Mouse (Mus musculus): ENCODE data around the gene Lactbl1. TPM values are rescaled to one million over a fixed set of nuclear protein-coding genes. Genes with fewer than 3 reads are reported as not detected.
A peak's percentile ranks its signal among the peaks of the same experiment; 100 is the strongest.

Gene Lactbl1
- total and polyA plus RNA-seq, 2 experiments from 2014 or later: 0.06 to 0.42 TPM

- WGBS: 64% methylated on average over 4 of the region's 4 CpGs
- peak; percentile 9 for DNase-seq (ENCODE audit: low spot score)
- no peak overlapping the region for H3K9ac ChIP-seq (replicated peaks; ENCODE audit: low read length)
- no peak overlapping the region for H3K4me2 ChIP-seq (ENCODE audit: low read depth, low read length)
- no peak for TF ChIP-seq CTCF (IDR thresholded peaks at IDR 0.05; ENCODE audit: low read depth)
- ATAC-seq: no peak
- no peaks in the 10 kb centered on the region for H3K9me3 ChIP-seq (ENCODE audit: low read length)
- no peak overlapping the region for H3K27ac ChIP-seq
- H3K4me3 ChIP-seq (ENCODE audit: low read length): no peak overlapping the region
- H3K4me1 ChIP-seq (ENCODE audit: insufficient read depth, low read length): no peaks in the 10 kb centered on the region
- peaks cover 20% of the 10 kb centered on the region for H3K36me3 ChIP-seq (ENCODE audit: insufficient read depth, low read length)
- no peaks in the 10 kb centered on the region for H3K27me3 ChIP-seq (ENCODE audit: insufficient read depth, low read length)
Measured at GRCm38 (mm10) chr4:136688113-136688512, 65.7 kb downstream of the Lactbl1 start.

Small RNA genes within 50 kb of the gene (microRNA-seq; reads per million reads assigned to microRNA genes)
- 0 reads per million in 2 experiments for gene Gm22180

Other genes starting within 250 kb of the Lactbl1 start
- gene Htr1d, start 199.1 kb upstream of the Lactbl1 start, total RNA-seq (2014; rRNA removed): 2.7 and 3.7 TPM in 2 replicates
- 3.6 and 4.0 TPM in 2 replicates for gene Htr1d, start 199.1 kb upstream of the Lactbl1 start, polyA plus RNA-seq (2015; fragmentation: Nextera tagmentation; extraction: Ambion mirVana)
- gene 6030445D17Rik, start 160.4 kb upstream of the Lactbl1 start, total RNA-seq (2014; rRNA removed): 0.29 and 1.0 TPM in 2 replicates
- gene 6030445D17Rik, start 160.4 kb upstream of the Lactbl1 start, polyA plus RNA-seq (2015; fragmentation: Nextera tagmentation; extraction: Ambion mirVana): 0.16 and 0.37 TPM in 2 replicates
- 15.6 and 18.3 TPM in 2 replicates for gene Luzp1, start 152.9 kb upstream of the Lactbl1 start, total RNA-seq (2014; rRNA removed)
- 71.4 and 76.4 TPM in 2 replicates for gene Luzp1, start 152.9 kb upstream of the Lactbl1 start, polyA plus RNA-seq (2015; fragmentation: Nextera tagmentation; extraction: Ambion mirVana)
- 121 and 123 TPM in 2 replicates for gene Kdm1a, start 19.9 kb upstream of the Lactbl1 start, total RNA-seq (2014; rRNA removed)
- 41.2 and 44.8 TPM in 2 replicates for gene Kdm1a, start 19.9 kb upstream of the Lactbl1 start, polyA plus RNA-seq (2015; fragmentation: Nextera tagmentation; extraction: Ambion mirVana)
- not detected in 2 replicates for gene Tex46, start 12.2 kb upstream of the Lactbl1 start, total RNA-seq (2014; rRNA removed)
- gene Tex46, start 12.2 kb upstream of the Lactbl1 start, polyA plus RNA-seq (2015; fragmentation: Nextera tagmentation; extraction: Ambion mirVana): not detected in 2 replicates
- gene Ephb2, start 213.4 kb downstream of the Lactbl1 start, total RNA-seq (2014; rRNA removed): 136 and 150 TPM in 2 replicates
- 12.6 and 13.0 TPM in 2 replicates for gene Ephb2, start 213.4 kb downstream of the Lactbl1 start, polyA plus RNA-seq (2015; fragmentation: Nextera tagmentation; extraction: Ambion mirVana)

All from hindbrain, postnatal 0 days (tissue).